In the genomic region with DNA sequence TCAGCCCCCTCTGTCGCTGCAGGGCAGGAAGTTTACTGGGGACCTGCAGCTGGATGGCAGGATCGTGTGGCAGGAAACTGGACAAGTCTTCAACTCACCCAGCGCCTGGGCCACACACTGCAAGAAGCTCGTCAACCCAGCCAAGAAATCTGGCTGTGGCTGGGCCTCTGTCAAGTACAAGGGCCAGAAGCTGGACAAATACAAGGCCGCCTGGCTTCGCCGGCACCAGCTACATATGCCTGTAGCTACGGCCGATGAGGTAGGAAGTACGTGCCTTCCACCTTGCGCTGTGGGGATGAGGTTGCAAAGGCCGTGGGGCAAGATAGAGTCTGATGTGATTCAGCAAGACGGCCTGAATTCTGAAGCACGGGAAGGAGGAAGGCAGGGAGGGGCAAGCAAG, we compare ENCODE assay signal across 8 mouse cellular contexts. TPM values are rescaled to one million over a fixed set of nuclear protein-coding genes. Genes with fewer than 3 reads are reported as not detected.
A peak's percentile ranks its signal among the peaks of the same experiment; 100 is the strongest.
DNase-seq lines count a peak whose midpoint lies in the region; ATAC-seq and TF ChIP-seq lines count a peak whose summit lies in the region.

No protein-coding gene starts in this region.

- no peak for ATAC-seq in lung, postnatal 0 days
- no peak for ATAC-seq in limb, embryonic 14.5 days (ENCODE audit: low FRiP score, low read depth)
- ATAC-seq in stomach, embryonic 15.5 days (ENCODE audit: insufficient read depth, low FRiP score, low read depth) = no peak

- H3K4me3 ChIP-seq in lung, postnatal 0 days (ENCODE audit: low read depth, low read length) = no peak overlapping the region
- peak overlapping the region; percentile 82 for H3K4me3 ChIP-seq in limb, embryonic 14.5 days (replicated peaks; ENCODE audit: low read length)
- peak overlapping the region; percentile 98 for H3K4me3 ChIP-seq in stomach, embryonic 15.5 days (replicated peaks)

- TF ChIP-seq CTCF in lung, postnatal 0 days (IDR thresholded peaks at IDR 0.05) = no peak

- no peak overlapping the region for H3K9ac ChIP-seq in lung, postnatal 0 days (replicated peaks; ENCODE audit: low read depth)
- peak overlapping the region; percentile 72; the same call in 1 of the 2 replicates for H3K9ac ChIP-seq in limb, embryonic 14.5 days (ENCODE audit: low read depth, low read length, severe bottlenecking)
- peak overlapping the region; percentile 83; the same call in 1 of the 2 replicates for H3K9ac ChIP-seq in stomach, embryonic 15.5 days

- 47% methylated on average over 14 of the region's 14 CpGs for WGBS in lung, postnatal 0 days
- WGBS in limb, embryonic 14.5 days = 60% methylated on average over 14 of the region's 14 CpGs
- WGBS in stomach, embryonic 15.5 days = 67% methylated on average over 14 of the region's 14 CpGs

- 0 out of 2 replicates have a peak, but pooled peaks cover 4% of the 10 kb centered on the region for H3K36me3 ChIP-seq in lung, postnatal 0 days (ENCODE audit: insufficient read depth, low read length)
- peaks cover 31% of the 10 kb centered on the region for H3K36me3 ChIP-seq in limb, embryonic 14.5 days (ENCODE audit: control insufficient read depth, insufficient read depth, low read length)
- H3K36me3 ChIP-seq in stomach, embryonic 15.5 days = peaks cover 20% of the 10 kb centered on the region

- H3K27ac ChIP-seq in lung, postnatal 0 days (ENCODE audit: low read length) = no peak overlapping the region
- H3K27ac ChIP-seq in limb, embryonic 14.5 days (replicated peaks; ENCODE audit: low read depth, low read length) = no peak overlapping the region
- no peak overlapping the region for H3K27ac ChIP-seq in stomach, embryonic 15.5 days

- TF ChIP-seq POLR2A in limb, embryonic 14.5 days (IDR thresholded peaks at IDR 0.05; ENCODE audit: borderline replicate concordance, extremely low read depth, insufficient read depth, insufficient read length) = no peak

- no peaks in the 10 kb centered on the region for H3K27me3 ChIP-seq in lung, postnatal 0 days (replicated peaks; ENCODE audit: insufficient read depth, low read length)
- no peaks in the 10 kb centered on the region for H3K27me3 ChIP-seq in limb, embryonic 14.5 days (ENCODE audit: control insufficient read depth, insufficient read depth, low read length)
- no peaks in the 10 kb centered on the region for H3K27me3 ChIP-seq in stomach, embryonic 15.5 days (replicated peaks)

- TF ChIP-seq EP300 in lung, postnatal 0 days (IDR thresholded peaks at IDR 0.05) = no peak

- H3K9me3 ChIP-seq in lung, postnatal 0 days (ENCODE audit: low read length) = no peaks in the 10 kb centered on the region
- no peaks in the 10 kb centered on the region for H3K9me3 ChIP-seq in limb, embryonic 14.5 days (ENCODE audit: control insufficient read depth, low read length)
- H3K9me3 ChIP-seq in stomach, embryonic 15.5 days = no peaks in the 10 kb centered on the region

- H3K4me2 ChIP-seq in lung, postnatal 0 days (replicated peaks; ENCODE audit: low read depth, low read length) = peak overlapping the region; percentile 99; the same call in 1 of the 2 replicates
- H3K4me2 ChIP-seq in limb, embryonic 14.5 days (replicated peaks; ENCODE audit: low read depth, low read length, severe bottlenecking) = peak overlapping the region; percentile 100
- peak overlapping the region; percentile 100 for H3K4me2 ChIP-seq in stomach, embryonic 15.5 days

- H3K4me1 ChIP-seq in lung, postnatal 0 days (ENCODE audit: insufficient read depth, low read depth, low read length) = peaks cover 18% of the 10 kb centered on the region; the same call in 1 of the 2 replicates
- H3K4me1 ChIP-seq in limb, embryonic 14.5 days (ENCODE audit: control insufficient read depth, insufficient read depth, low read length) = peaks cover 14% of the 10 kb centered on the region
- H3K4me1 ChIP-seq in stomach, embryonic 15.5 days = peaks cover 22% of the 10 kb centered on the region

- peak; percentile 21 for DNase-seq in adrenal gland, postnatal 14 days
- DNase-seq in adrenal gland, postnatal 25 days = no peak
- DNase-seq in lung, postnatal 0 days (ENCODE audit: low spot score) = no peak
- no peak for DNase-seq in lung, postnatal 25 days (ENCODE audit: low spot score)
- no peak for DNase-seq in limb, embryonic 14.5 days (ENCODE audit: low spot score)
- DNase-seq in gastrocnemius, postnatal 10 days = no peak
- DNase-seq in layer of hippocampus, adult 11-12 months (ENCODE audit: low spot score) = no peak

RNA-seq across cellular contexts. Expression of gene Mpnd, which starts 4.7 kb away (rescaled TPM):
- 86.1 and 91.1 TPM in 2 replicates for total RNA-seq in adrenal gland, postnatal 14 days (2021)
- total RNA-seq in adrenal gland, postnatal 25 days (2021) = 119 and 129 TPM in 2 replicates
- polyA plus RNA-seq in lung, postnatal 0 days (2015; fragmentation: Nextera tagmentation; extraction: Ambion mirVana) = 38.5 and 45.0 TPM in 2 replicates
- 118 and 148 TPM in 2 replicates for polyA plus RNA-seq in limb, embryonic 14.5 days (2012; rRNA removed)
- polyA plus RNA-seq in limb, embryonic 14.5 days (2014; fragmentation: Nextera tagmentation; extraction: Ambion mirVana) = 101 and 114 TPM in 2 replicates
- 89.7 and 91.8 TPM in 2 replicates for polyA plus RNA-seq in stomach, embryonic 15.5 days (2015; fragmentation: Nextera tagmentation; extraction: Ambion mirVana)
- 10 to 100 TPM; 31.6 to 36.9 TPM for total RNA-seq in gastrocnemius, postnatal 10 days (2021)

RNA-seq across cellular contexts. Expression of gene Stap2, which starts 4.9 kb away (rescaled TPM):
- 14.5 and 14.6 TPM in 2 replicates for total RNA-seq in adrenal gland, postnatal 14 days (2021)
- 7.7 and 8.3 TPM in 2 replicates for total RNA-seq in adrenal gland, postnatal 25 days (2021)
- polyA plus RNA-seq in lung, postnatal 0 days (2015; fragmentation: Nextera tagmentation; extraction: Ambion mirVana) = 49.1 and 57.4 TPM in 2 replicates
- polyA plus RNA-seq in limb, embryonic 14.5 days (2012; rRNA removed) = 14.7 TPM in 2 replicates
- 14.4 and 18.7 TPM in 2 replicates for polyA plus RNA-seq in limb, embryonic 14.5 days (2014; fragmentation: Nextera tagmentation; extraction: Ambion mirVana)
- 28.0 and 30.9 TPM in 2 replicates for polyA plus RNA-seq in stomach, embryonic 15.5 days (2015; fragmentation: Nextera tagmentation; extraction: Ambion mirVana)
- total RNA-seq in gastrocnemius, postnatal 10 days (2021) = 1 to 10 TPM; 4.7 to 8.1 TPM

RNA-seq across cellular contexts. Expression of gene Fsd1, which starts 23.9 kb away (rescaled TPM):
- total RNA-seq in adrenal gland, postnatal 14 days (2021) = 1.6 and 2.9 TPM in 2 replicates
- 1.5 and 2.2 TPM in 2 replicates for total RNA-seq in adrenal gland, postnatal 25 days (2021)
- 0.36 and 0.37 TPM in 2 replicates for polyA plus RNA-seq in lung, postnatal 0 days (2015; fragmentation: Nextera tagmentation; extraction: Ambion mirVana)
- 27.5 and 29.4 TPM in 2 replicates for polyA plus RNA-seq in limb, embryonic 14.5 days (2012; rRNA removed)
- 14.2 and 18.7 TPM in 2 replicates for polyA plus RNA-seq in limb, embryonic 14.5 days (2014; fragmentation: Nextera tagmentation; extraction: Ambion mirVana)
- polyA plus RNA-seq in stomach, embryonic 15.5 days (2015; fragmentation: Nextera tagmentation; extraction: Ambion mirVana) = 9.8 and 11.7 TPM in 2 replicates
- 1 to 10 TPM in 1 of 2 experiments, under 1 TPM in 1; 0.49 to 1.0 TPM for total RNA-seq in gastrocnemius, postnatal 10 days (2021)

RNA-seq across cellular contexts. Expression of gene Sh3gl1, which starts 26.2 kb away (rescaled TPM):
- total RNA-seq in adrenal gland, postnatal 14 days (2021) = 46.2 and 53.7 TPM in 2 replicates
- total RNA-seq in adrenal gland, postnatal 25 days (2021) = 51.5 and 57.1 TPM in 2 replicates
- polyA plus RNA-seq in lung, postnatal 0 days (2015; fragmentation: Nextera tagmentation; extraction: Ambion mirVana) = 97.1 and 105 TPM in 2 replicates
- polyA plus RNA-seq in limb, embryonic 14.5 days (2012; rRNA removed) = 176 and 194 TPM in 2 replicates
- polyA plus RNA-seq in limb, embryonic 14.5 days (2014; fragmentation: Nextera tagmentation; extraction: Ambion mirVana) = 166 and 178 TPM in 2 replicates
- polyA plus RNA-seq in stomach, embryonic 15.5 days (2015; fragmentation: Nextera tagmentation; extraction: Ambion mirVana) = 136 and 142 TPM in 2 replicates
- total RNA-seq in gastrocnemius, postnatal 10 days (2021) = 10 to 100 TPM; 25.7 to 35.0 TPM

RNA-seq across cellular contexts. Expression of gene Chaf1a, which starts 30.0 kb away (rescaled TPM):
- total RNA-seq in adrenal gland, postnatal 14 days (2021) = 8.3 and 10.2 TPM in 2 replicates
- 8.2 and 9.8 TPM in 2 replicates for total RNA-seq in adrenal gland, postnatal 25 days (2021)
- 3.0 and 3.2 TPM in 2 replicates for polyA plus RNA-seq in lung, postnatal 0 days (2015; fragmentation: Nextera tagmentation; extraction: Ambion mirVana)
- 22.8 and 25.1 TPM in 2 replicates for polyA plus RNA-seq in limb, embryonic 14.5 days (2012; rRNA removed)
- 18.4 and 19.3 TPM in 2 replicates for polyA plus RNA-seq in limb, embryonic 14.5 days (2014; fragmentation: Nextera tagmentation; extraction: Ambion mirVana)
- 21.7 and 22.4 TPM in 2 replicates for polyA plus RNA-seq in stomach, embryonic 15.5 days (2015; fragmentation: Nextera tagmentation; extraction: Ambion mirVana)
- total RNA-seq in gastrocnemius, postnatal 10 days (2021) = 1 to 10 TPM; 3.6 to 8.7 TPM
